ENCODE assay signal across 18 mouse cellular contexts in genomic region chr6:134461175-134461574, GRCm38 (mm10).
"Had no signal": no experiment of that assay in that cellular context is flagged by ENCODE, and none has a peak within 500 bp of the region (broad histone marks: within the 10 kb centered on the region; RNA-seq: fewer than 3 reads in every experiment).

No protein-coding gene starts in this region.

- ATAC-seq: intestine, embryonic 15.5 days; lung, postnatal 0 days; midbrain, embryonic 15.5 days had no signal

- DNase-seq: kidney, adult 11 months; kidney, postnatal 10 days; kidney, postnatal 4 days; layer of hippocampus, postnatal 36 days; liver, embryonic 13.5 days; lung, embryonic 14.5 days; right cerebral cortex, adult 18-20 months; right cerebral cortex, postnatal 14 days; right cerebral cortex, postnatal 4 days; thymus, postnatal 25 days had no signal

- H3K27me3 ChIP-seq: intestine, embryonic 15.5 days; liver, embryonic 13.5 days; midbrain, embryonic 12.5 days; midbrain, embryonic 15.5 days; neural tube, embryonic 12.5 days; neural tube, embryonic 15.5 days; stomach, embryonic 15.5 days had no signal

- H3K4me3 ChIP-seq: intestine, embryonic 15.5 days; left cerebral cortex, adult 2 months; liver, embryonic 13.5 days; midbrain, embryonic 12.5 days; midbrain, embryonic 15.5 days; neural tube, embryonic 12.5 days; neural tube, embryonic 15.5 days; stomach, embryonic 15.5 days had no signal

- H3K4me1 ChIP-seq: intestine, embryonic 15.5 days; liver, embryonic 13.5 days; midbrain, embryonic 12.5 days; midbrain, embryonic 15.5 days; neural tube, embryonic 12.5 days; neural tube, embryonic 15.5 days; stomach, embryonic 15.5 days had no signal

- H3K27ac ChIP-seq: intestine, embryonic 15.5 days; left cerebral cortex, adult 2 months; liver, embryonic 13.5 days; midbrain, embryonic 12.5 days; midbrain, embryonic 15.5 days; neural tube, embryonic 12.5 days; neural tube, embryonic 15.5 days; stomach, embryonic 15.5 days had no signal
